Mouse (Mus musculus) induced T-regulatory cell, adult 2 months (primary cell): Measurements from ENCODE around the gene Olfr434.
"Not testable (repeated sequence)": the region's sequence is repeated elsewhere in the genome, so short reads cannot be mapped to it uniquely, and the experiment has no call there.

Source experiments
- DNase-seq: peaks from one replicate; pipeline ENCODE4 v3.0.0-alpha.2; 2012; ENCODE audit warnings: low read depth

The Olfr434 gene

GRCm38 (mm10) chr6:43212873-43213272, at the start of gene Olfr434:
Gene Olfr434 (plus strand): TSS chr6:43213021.
- not testable (repeated sequence) for DNase-seq

- DNase-seq, result no peak
Observed at GRCm38 (mm10) chr6:43167246-43167645, 45.6 kb upstream of the Olfr434 start.

DNA sequence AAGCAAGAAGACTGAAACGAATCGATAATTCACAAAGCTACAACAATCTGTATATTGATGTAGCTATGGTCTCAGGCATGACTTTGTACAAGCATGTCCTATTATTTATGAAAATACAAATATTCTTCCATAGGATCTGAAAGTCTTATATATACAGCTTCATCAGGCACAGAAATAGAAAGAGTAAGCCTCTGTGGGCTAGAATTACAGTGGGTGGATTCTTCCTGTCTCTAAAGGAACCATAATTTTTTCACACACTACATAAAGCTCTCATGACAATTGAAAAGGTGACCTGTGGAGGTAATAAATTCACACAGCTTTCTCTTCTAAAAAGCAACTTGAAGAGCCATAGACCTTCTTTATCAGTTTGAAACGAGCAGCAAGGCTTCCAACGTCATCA, 41.0 kb upstream of the Olfr434 start, which contains the start of gene Olfr13:
Gene Olfr13 (plus strand): TSS at position 301 of the 400 bp plus-strand sequence.
- no peak for DNase-seq

GRCm38 (mm10) chr6:43178129-43178528, 34.7 kb upstream of the Olfr434 start:
- no peak for DNase-seq

- DNase-seq, result no peak
Observed at GRCm38 (mm10) chr6:43178584-43179501, 34.0 kb upstream of the Olfr434 start.

DNA sequence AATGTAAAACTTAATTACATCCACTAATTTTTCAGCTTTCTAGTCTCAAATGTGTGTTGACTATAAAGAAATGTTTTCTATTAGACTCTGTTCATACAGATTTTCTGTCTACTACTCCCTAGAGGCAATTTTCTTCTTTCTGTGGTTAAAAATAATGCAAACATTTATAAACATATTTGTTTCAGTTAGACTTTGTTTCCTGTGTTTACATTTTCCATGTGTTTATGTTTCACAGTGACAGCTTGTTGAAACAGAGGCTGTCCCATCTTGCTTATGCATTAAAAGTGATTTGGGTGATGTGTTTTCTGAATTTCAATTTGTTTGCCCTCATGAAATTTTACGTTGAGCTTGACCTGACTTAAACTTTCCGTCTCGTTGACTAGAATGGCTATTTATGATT, 21.8 kb upstream of the Olfr434 start:
- DNase-seq, result no peak

DNA sequence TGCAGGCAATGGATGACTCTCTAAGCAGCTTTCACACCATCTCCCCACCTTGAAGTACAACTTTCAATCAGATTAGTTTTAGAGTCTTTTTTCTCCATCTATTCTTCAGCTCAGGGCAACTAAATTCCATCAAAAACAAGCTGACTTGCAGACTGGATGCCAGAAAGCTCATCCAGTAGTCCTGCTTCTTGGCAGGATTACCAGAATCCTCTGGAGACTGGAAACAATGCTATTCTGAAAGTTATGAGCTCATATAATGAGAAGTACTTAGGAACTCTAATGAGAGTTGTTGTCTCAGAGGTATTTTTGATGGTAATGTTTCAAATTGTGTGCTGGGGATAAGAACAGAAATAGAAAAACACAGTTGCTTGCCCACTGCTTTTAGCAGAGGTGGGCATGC, 16.0 kb upstream of the Olfr434 start, which contains the start of gene Olfr435:
Gene Olfr435 (plus strand): TSS at position 366 of the 400 bp plus-strand sequence.
- no peak for DNase-seq

- no peak for DNase-seq
Observed at GRCm38 (mm10) chr6:43198094-43198493, 14.7 kb upstream of the Olfr434 start.

DNA sequence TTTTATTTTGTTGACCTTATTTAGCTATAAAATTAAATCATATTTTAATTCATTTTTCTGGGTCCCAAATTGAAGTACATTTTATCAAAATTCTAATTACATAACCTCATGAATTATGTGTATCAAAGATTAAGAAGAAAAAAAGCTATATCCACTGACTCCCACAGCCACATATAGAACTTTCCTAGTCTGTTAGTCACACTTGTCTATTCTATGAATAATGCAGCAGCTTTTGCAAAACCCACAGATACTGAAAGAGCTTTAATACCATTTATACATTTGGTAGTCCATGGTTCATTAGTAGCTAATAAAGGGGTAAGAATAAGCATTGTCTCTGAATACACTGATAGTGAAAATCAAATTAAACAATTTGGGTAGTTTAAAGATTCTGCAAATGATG, 10.0 kb upstream of the Olfr434 start:
- no peak for DNase-seq

GRCm38 (mm10) chr6:43205355-43205754, 7.5 kb upstream of the Olfr434 start:
- no peak for DNase-seq

- not testable (repeated sequence) for DNase-seq
Observed at GRCm38 (mm10) chr6:43231255-43231654, 18.4 kb downstream of the Olfr434 start, which contains the start of gene Olfr47. Gene Olfr47 (plus strand): TSS chr6:43231529.

GRCm38 (mm10) chr6:43242061-43242460, 29.2 kb downstream of the Olfr434 start:
- peak; percentile 9 for DNase-seq

DNA sequence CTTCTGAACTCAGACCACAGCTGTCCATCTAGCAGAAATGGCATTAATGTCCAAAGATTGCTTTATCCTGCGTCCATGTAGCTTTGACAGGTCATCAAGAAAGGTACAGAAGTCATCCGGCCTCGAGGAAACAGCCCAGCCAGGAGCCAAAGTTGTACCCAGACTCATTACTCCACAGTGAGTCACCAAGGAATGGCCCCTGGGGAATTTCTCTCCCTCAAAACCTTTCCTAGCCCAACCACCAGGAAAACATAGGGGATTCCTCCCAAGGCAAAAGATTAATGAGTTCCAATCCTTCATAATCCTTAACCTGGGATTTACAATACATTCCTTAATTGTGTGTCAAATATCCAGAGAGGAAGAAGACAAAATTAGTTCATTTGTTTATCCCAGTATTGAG, 34.6 kb downstream of the Olfr434 start:
- no peak for DNase-seq

DNA sequence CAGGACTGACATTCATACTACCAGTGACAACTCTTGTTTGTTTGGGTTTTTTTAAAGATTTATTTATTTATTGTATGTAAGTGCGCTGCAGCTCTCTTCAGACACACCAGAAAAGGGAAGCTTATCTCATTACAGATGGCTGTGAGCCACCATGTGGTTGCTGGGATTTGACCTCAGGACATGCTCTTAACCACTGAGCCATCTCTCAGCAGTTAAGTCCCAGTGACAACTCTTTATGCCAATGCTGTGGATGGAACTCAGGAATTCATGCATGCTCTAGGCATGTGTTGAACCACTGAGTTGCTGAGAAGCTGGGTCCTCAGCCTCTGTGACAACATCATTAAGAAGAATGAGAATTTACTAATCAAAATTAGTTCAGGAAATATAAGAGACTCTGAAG, 40.2 kb downstream of the Olfr434 start:
- DNase-seq, result no peak

- peak; percentile 19 for DNase-seq
Observed at GRCm38 (mm10) chr6:43254193-43254926, 41.5 kb downstream of the Olfr434 start.

- DNase-seq, result no peak
Observed at GRCm38 (mm10) chr6:43260756-43261155, 47.9 kb downstream of the Olfr434 start.

GRCm38 (mm10) chr6:43265363-43266041, 52.7 kb downstream of the Olfr434 start, which contains the start of gene Arhgef5:
Gene Arhgef5 (plus strand): TSS chr6:43265582.
- DNase-seq, result peak; percentile 8

- DNase-seq, result peak; percentile 8
Observed at GRCm38 (mm10) chr6:43266356-43266755, 53.5 kb downstream of the Olfr434 start.
